Mouse (Mus musculus) embryonic facial prominence, embryonic 11.5 days (tissue): ENCODE measurements at regions not wholly inside any gene's neighbourhood (a gene's known extent, or its start where the extent isn't known, plus 50 kb on each side); places are given as distances from the start of the nearest gene placed in this dataset.
A peak's percentile ranks its signal among the peaks of the same experiment; 100 is the strongest.

Experiments
- ATAC-seq: fragments of 200-750 bp; cut with Nextera tagmentation; replicated peaks from 2 replicates; pipeline ENCODE4 v1.8.0; 2017; ENCODE audit warnings: low read depth; ENCODE audit not compliant: insufficient number of reproducible peaks, low FRiP score, low TSS enrichment
- DNase-seq: peaks from one replicate; pipeline ENCODE4 v3.0.0-alpha.2; 2015; ENCODE audit warnings: low spot score
- H3K27ac ChIP-seq: fragments of 300-500 bp; sonication (generic); replicated peaks from 2 replicates; pipeline ENCODE4 v1.5.1; 2014; ENCODE audit warnings: mild to moderate bottlenecking, low read depth, low read length, control low read depth
- H3K27me3 ChIP-seq: fragments of 300-500 bp; sonication (generic); 2 replicates; pipeline ENCODE4 v1.6.1; 2014; ENCODE audit warnings: mild to moderate bottlenecking, low read length, moderate library complexity, mixed read lengths; ENCODE audit not compliant: control insufficient read depth, insufficient read depth
- H3K36me3 ChIP-seq: fragments of 300-500 bp; sonication (generic); replicated peaks from 2 replicates; pipeline ENCODE4 v1.6.1; 2014; ENCODE audit warnings: low read depth, mild to moderate bottlenecking, low read length, moderate library complexity, mixed read lengths; ENCODE audit not compliant: control insufficient read depth, insufficient read depth
- H3K4me1 ChIP-seq: fragments of 300-500 bp; sonication (generic); 2 replicates; pipeline ENCODE4 v1.6.1; 2014; ENCODE audit warnings: low read length, mixed read lengths; ENCODE audit not compliant: control insufficient read depth, insufficient read depth
- H3K4me2 ChIP-seq: fragments of 300-500 bp; sonication (generic); 2 replicates; pipeline ENCODE4 v1.6.1; 2014; ENCODE audit warnings: low read depth, mild to moderate bottlenecking, control low read depth, low read length, moderate library complexity
- H3K4me3 ChIP-seq: fragments of 300-500 bp; sonication (generic); 2 replicates; pipeline ENCODE4 v1.5.1; 2014; ENCODE audit warnings: low read depth, low read length, control low read depth
- H3K9ac ChIP-seq: fragments of 300-500 bp; sonication (generic); replicated peaks from 2 replicates; pipeline ENCODE4 v1.6.1; 2014; ENCODE audit warnings: mild to moderate bottlenecking, control low read depth, low read length
- H3K9me3 ChIP-seq: fragments of 300-500 bp; sonication (generic); replicated peaks from 2 replicates; pipeline ENCODE4 v1.6.1; 2016; ENCODE audit warnings: mild to moderate bottlenecking, low read length, inconsistent platforms, mixed read lengths; ENCODE audit not compliant: control insufficient read depth
- WGBS: fragments of 180-500 bp; shearing (Covaris S2); extraction: QIAGEN DNeasy Blood & Tissue Kit; methylation state at CpG from one replicate; pipeline ENCODE4 v1.1.7; 2014; 5-methylcytosine and 5-hydroxymethylcytosine counted together

DNA sequence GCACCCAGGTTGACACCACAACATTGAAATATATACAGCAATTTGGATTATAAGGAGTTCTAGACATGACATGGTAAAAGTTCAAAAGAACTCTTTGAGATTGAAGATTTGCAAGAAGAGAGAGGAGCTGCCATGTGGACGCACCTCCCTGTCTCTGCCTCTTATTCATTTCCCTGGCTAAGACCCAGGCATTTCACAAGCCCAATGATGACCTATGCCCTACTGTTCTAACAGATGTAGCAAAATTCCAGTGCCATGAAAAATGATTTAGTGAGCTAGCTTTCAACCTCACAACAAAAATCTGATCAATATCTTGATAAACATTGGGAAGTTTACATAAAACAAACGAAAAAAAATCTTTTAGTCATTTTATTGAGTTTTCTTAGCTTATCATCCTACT, 123.7 kb upstream of the Ccn2 start:
- DNase-seq (no peak), ATAC-seq (no peak)
- WGBS, result 81% methylated on average over 2 of the region's 2 CpGs
- H3K9ac ChIP-seq, result no peak overlapping the region
- H3K36me3 ChIP-seq, result no peaks in the 10 kb centered on the region
- no peaks in the 10 kb centered on the region for H3K4me1 ChIP-seq
- no peak overlapping the region for H3K4me3 ChIP-seq
- no peak overlapping the region for H3K4me2 ChIP-seq
- no peak overlapping the region for H3K27ac ChIP-seq
- no peaks in the 10 kb centered on the region for H3K27me3 ChIP-seq
- H3K9me3 ChIP-seq, result no peaks in the 10 kb centered on the region

GRCm38 (mm10) chr10:24476288-24476687, 119.0 kb upstream of the Ccn2 start:
- H3K36me3 ChIP-seq, result no peaks in the 10 kb centered on the region
- no peaks in the 10 kb centered on the region for H3K4me1 ChIP-seq
- no peak overlapping the region for H3K4me2 ChIP-seq
- H3K9ac ChIP-seq, result no peak overlapping the region
- no peak overlapping the region for H3K4me3 ChIP-seq
- no peaks in the 10 kb centered on the region for H3K27me3 ChIP-seq
- H3K9me3 ChIP-seq, result no peaks in the 10 kb centered on the region
- no peak for DNase-seq
- no peak for ATAC-seq
- no peak overlapping the region for H3K27ac ChIP-seq

DNA sequence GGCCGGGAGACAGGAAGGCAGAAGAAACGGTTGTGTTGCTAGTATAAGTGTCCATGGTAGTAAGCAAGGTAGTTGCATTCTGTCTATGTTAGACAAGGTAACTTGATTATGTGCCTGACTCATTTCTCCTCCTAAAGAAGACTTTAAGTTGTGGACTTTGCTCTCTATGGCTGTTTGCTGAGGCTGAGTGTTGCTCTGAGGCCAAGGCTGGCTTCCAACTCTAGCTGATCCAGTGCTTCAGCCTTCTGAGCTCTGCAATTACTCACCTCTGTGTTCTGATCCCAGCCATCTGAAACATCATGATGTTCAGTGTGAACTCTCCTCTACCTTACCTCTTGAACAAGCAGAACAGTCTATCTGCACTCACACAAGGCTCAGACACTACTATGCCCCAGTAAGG, 116.7 kb upstream of the Ccn2 start:
- Histone ChIP-seq H3K4me3 (no peak overlapping the region), H3K9me3 (no peaks in the 10 kb centered on the region), H3K27me3 (no peaks in the 10 kb centered on the region), H3K4me1 (no peaks in the 10 kb centered on the region), H3K27ac (no peak overlapping the region), H3K4me2 (no peak overlapping the region), H3K36me3 (no peaks in the 10 kb centered on the region), H3K9ac (no peak overlapping the region)
- no peak for DNase-seq
- WGBS, result 94% methylated on average over 2 of the region's 2 CpGs
- ATAC-seq, result no peak

- H3K27ac ChIP-seq, result no peak overlapping the region
- 85% methylated on average over 11 of the region's 11 CpGs for WGBS
- H3K4me2 ChIP-seq, result no peak overlapping the region
- no peaks in the 10 kb centered on the region for H3K4me1 ChIP-seq
- ATAC-seq (no peak), DNase-seq (no peak)
- no peaks in the 10 kb centered on the region for H3K36me3 ChIP-seq
- no peaks in the 10 kb centered on the region for H3K27me3 ChIP-seq
- no peak overlapping the region for H3K4me3 ChIP-seq
- H3K9ac ChIP-seq, result no peak overlapping the region
- no peaks in the 10 kb centered on the region for H3K9me3 ChIP-seq
Observed at GRCm38 (mm10) chr10:24479148-24479547, 116.1 kb upstream of the Ccn2 start.

DNA sequence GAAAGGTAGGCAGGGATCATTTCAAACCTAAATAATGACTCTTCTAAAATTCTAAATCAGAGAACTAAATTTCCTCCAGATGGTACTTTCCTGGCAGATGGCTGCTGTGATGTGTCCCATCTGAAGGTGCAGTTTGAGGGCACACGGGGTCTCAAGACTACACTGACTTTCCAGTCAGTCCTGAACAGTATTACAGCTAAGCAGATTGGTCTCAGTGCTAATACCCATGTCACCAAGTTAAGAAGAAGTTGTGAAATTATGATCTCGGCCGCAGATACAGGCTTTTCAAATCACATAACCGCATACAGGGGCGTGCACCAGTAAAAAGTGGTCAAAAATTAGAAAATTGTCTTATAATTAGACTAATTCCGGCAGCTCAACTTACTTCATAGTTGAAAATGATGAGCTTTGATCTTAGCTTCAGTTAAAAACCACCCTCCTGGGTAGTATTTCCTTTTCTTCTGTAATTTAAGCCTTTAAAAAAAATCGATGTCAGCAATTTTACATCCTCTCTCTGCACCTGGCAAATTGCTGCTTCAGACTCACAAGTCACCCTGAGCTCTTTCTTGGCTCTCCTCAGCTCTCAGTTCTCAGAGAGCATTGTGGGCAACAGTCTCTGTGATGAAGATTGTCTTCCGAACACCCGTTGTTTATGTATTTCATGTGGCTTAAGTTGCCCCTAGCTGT, 113.2 kb upstream of the Ccn2 start:
- Histone ChIP-seq H3K4me3 (no peak overlapping the region), H3K4me2 (no peak overlapping the region), H3K27ac (no peak overlapping the region), H3K9me3 (no peaks in the 10 kb centered on the region), H3K27me3 (no peaks in the 10 kb centered on the region), H3K36me3 (no peaks in the 10 kb centered on the region), H3K4me1 (no peaks in the 10 kb centered on the region), H3K9ac (no peak overlapping the region)
- peak; percentile 72; the same call in 1 of the 2 replicates for ATAC-seq
- DNase-seq, result peak; percentile 58
- 41% methylated on average over 9 of the region's 9 CpGs for WGBS

GRCm38 (mm10) chr10:24483053-24483452, 112.2 kb upstream of the Ccn2 start:
- Histone ChIP-seq H3K36me3 (no peaks in the 10 kb centered on the region), H3K27ac (no peak overlapping the region), H3K4me3 (no peak overlapping the region), H3K4me2 (no peak overlapping the region), H3K9ac (no peak overlapping the region), H3K9me3 (no peaks in the 10 kb centered on the region), H3K27me3 (no peaks in the 10 kb centered on the region), H3K4me1 (no peaks in the 10 kb centered on the region)
- 61% methylated on average over 3 of the region's 3 CpGs for whole genome bisulfite sequencing
- DNase-seq (no peak), ATAC-seq (peak; percentile 48)

- no peak overlapping the region for H3K4me2 ChIP-seq
- 22% methylated on average over 5 of the region's 5 CpGs for WGBS
- no peak overlapping the region for H3K9ac ChIP-seq
- H3K36me3 ChIP-seq, result no peaks in the 10 kb centered on the region
- DNase-seq (no peak), ATAC-seq (no peak)
- H3K4me1 ChIP-seq, result no peaks in the 10 kb centered on the region
- H3K27ac ChIP-seq, result no peak overlapping the region
- no peaks in the 10 kb centered on the region for H3K27me3 ChIP-seq
- no peaks in the 10 kb centered on the region for H3K9me3 ChIP-seq
- H3K4me3 ChIP-seq, result no peak overlapping the region
Observed at GRCm38 (mm10) chr10:24484101-24484660, 111.1 kb upstream of the Ccn2 start.

GRCm38 (mm10) chr10:24485461-24485860, 109.8 kb upstream of the Ccn2 start:
- Histone ChIP-seq H3K9me3 (no peaks in the 10 kb centered on the region), H3K4me3 (no peak overlapping the region), H3K4me1 (no peaks in the 10 kb centered on the region), H3K9ac (no peak overlapping the region), H3K4me2 (no peak overlapping the region), H3K36me3 (no peaks in the 10 kb centered on the region), H3K27ac (no peak overlapping the region), H3K27me3 (no peaks in the 10 kb centered on the region)
- 73% methylated on average over 5 of the region's 5 CpGs for WGBS
- DNase-seq, result no peak
- no peak for ATAC-seq
